Mouse (Mus musculus): ENCODE measurements at regions not wholly inside any gene's neighbourhood (a gene's known extent, or its start where the extent isn't known, plus 50 kb on each side); places are given as distances from the start of the nearest gene placed in this dataset.

- H3K36me3 ChIP-seq (ENCODE audit: control insufficient read depth, insufficient read depth, low read length): no peaks in the 10 kb centered on the region
- 42% methylated on average over 2 of the region's 2 CpGs for WGBS
- DNase-seq: no peak
- no peaks in the 10 kb centered on the region for H3K27me3 ChIP-seq (replicated peaks; ENCODE audit: control insufficient read depth, insufficient read depth, low read length)
- H3K4me3 ChIP-seq (ENCODE audit: insufficient read depth, low read depth, low read length): no peak overlapping the region
- no peak for TF ChIP-seq CTCF (conservative IDR thresholded peaks at IDR 0.05; ENCODE audit: insufficient read depth, insufficient read length, low read depth, low read length)
- TF ChIP-seq POLR2A (IDR thresholded peaks at IDR 0.05; ENCODE audit: low read depth, low read length): no peak
- no peak overlapping the region for H3K27ac ChIP-seq (ENCODE audit: insufficient read depth, low read depth, low read length)
- H3K4me1 ChIP-seq (ENCODE audit: control insufficient read depth, insufficient read depth, low read length): no peaks in the 10 kb centered on the region
Observed at GRCm38 (mm10) chr1:130309746-130310145, 113.1 kb downstream of the Cd55b start.

DNA sequence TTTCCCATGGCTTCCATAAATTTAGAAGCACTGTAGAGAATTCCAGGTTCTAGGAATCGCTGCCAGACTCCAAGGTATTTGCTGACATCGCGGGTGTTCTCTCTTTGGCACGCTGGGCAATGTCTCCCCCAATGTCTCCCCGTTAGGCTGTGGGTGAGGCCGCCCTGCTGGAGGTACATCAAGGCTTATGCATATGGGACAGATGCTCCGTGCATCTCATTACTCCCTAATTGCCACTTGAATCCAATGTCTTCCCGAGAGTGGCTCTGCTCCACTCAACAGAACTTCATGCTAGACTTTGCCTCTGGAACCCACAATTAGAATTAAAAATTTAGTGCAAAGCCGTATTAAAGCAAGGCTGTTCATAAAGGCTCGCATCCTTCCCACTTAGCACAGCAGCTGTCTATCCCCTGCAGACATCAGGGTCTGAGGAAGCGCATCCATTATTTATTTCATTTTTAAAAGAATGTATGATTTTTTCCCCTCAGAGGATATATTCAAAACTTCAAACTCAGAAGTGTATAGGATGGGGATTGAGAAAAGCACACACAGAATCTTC is 120.9 kb downstream of the Cd55b start:
- 68% methylated on average over 11 of the region's 11 CpGs for WGBS

DNA sequence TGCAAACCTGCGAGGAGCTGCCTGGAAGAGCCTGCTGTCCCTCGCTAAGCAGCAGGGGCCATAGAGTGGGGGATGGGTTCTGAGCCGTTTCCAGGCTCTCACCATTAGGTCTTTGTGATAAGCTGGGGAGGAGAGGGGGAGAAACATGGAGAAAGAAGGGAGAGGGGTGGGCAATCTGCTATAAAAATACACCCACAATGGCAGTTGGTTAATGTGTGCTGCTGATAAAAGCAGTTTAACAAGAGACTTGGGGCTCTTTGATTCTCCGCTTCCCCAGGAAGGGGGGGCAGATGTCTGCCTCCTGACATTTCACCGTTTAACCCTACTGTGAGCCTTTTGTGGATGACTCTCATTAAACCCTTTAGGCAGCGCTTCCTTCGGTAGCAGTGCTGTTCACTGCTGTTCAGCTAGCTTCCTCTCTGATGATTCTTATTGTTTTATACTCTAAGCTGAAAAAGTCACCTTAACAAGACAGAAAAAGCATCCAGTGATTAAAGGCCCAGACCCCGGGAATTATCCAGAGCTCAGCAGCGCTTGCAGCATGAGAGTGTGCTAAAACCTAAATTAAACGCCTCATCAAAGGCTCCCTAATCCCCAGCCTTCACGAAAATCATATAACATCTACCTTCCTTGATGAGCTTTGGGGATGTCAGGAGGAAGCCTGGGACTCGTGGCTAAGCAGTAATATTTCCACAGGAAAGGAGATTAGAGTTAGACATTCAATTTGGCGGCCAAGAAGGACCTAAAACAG is 122.6 kb downstream of the Cd55b start:
- Histone ChIP-seq H3K36me3 (ENCODE audit: control insufficient read depth, insufficient read depth, low read length) (no peaks in the 10 kb centered on the region), H3K4me3 (ENCODE audit: insufficient read depth, low read depth, low read length) (no peak overlapping the region), H3K27ac (ENCODE audit: insufficient read depth, low read depth, low read length) (no peak overlapping the region), H3K4me1 (ENCODE audit: control insufficient read depth, insufficient read depth, low read length) (no peaks in the 10 kb centered on the region), H3K27me3 (replicated peaks; ENCODE audit: control insufficient read depth, insufficient read depth, low read length) (no peaks in the 10 kb centered on the region)
- TF ChIP-seq POLR2A (IDR thresholded peaks at IDR 0.05; ENCODE audit: low read depth, low read length) (no peak), CTCF (conservative IDR thresholded peaks at IDR 0.05; ENCODE audit: insufficient read depth, insufficient read length, low read depth, low read length) (no peak)
- WGBS: 15% methylated on average over 13 of the region's 13 CpGs
- DNase-seq: no peak

More for the DNA sequence above, 120.9 kb downstream of the Cd55b start:
- Histone ChIP-seq H3K4me3 (ENCODE audit: insufficient read depth, low read depth, low read length) (no peak overlapping the region), H3K4me1 (ENCODE audit: control insufficient read depth, insufficient read depth, low read length) (no peaks in the 10 kb centered on the region), H3K36me3 (ENCODE audit: control insufficient read depth, insufficient read depth, low read length) (no peaks in the 10 kb centered on the region), H3K27ac (ENCODE audit: insufficient read depth, low read depth, low read length) (no peak overlapping the region), H3K27me3 (replicated peaks; ENCODE audit: control insufficient read depth, insufficient read depth, low read length) (no peaks in the 10 kb centered on the region)
- DNase-seq: no peak
- TF ChIP-seq POLR2A (IDR thresholded peaks at IDR 0.05; ENCODE audit: low read depth, low read length) (no peak), CTCF (conservative IDR thresholded peaks at IDR 0.05; ENCODE audit: insufficient read depth, insufficient read length, low read depth, low read length) (no peak)

- Histone ChIP-seq H3K4me3 (ENCODE audit: insufficient read depth, low read depth, low read length) (no peak overlapping the region), H3K27ac (ENCODE audit: insufficient read depth, low read depth, low read length) (no peak overlapping the region), H3K36me3 (ENCODE audit: control insufficient read depth, insufficient read depth, low read length) (no peaks in the 10 kb centered on the region), H3K27me3 (replicated peaks; ENCODE audit: control insufficient read depth, insufficient read depth, low read length) (no peaks in the 10 kb centered on the region), H3K4me1 (ENCODE audit: control insufficient read depth, insufficient read depth, low read length) (no peaks in the 10 kb centered on the region)
- WGBS: 29% methylated on average over 4 of the region's 4 CpGs
- no peak for DNase-seq
- no peak for TF ChIP-seq CTCF (conservative IDR thresholded peaks at IDR 0.05; ENCODE audit: insufficient read depth, insufficient read length, low read depth, low read length)
- TF ChIP-seq POLR2A (IDR thresholded peaks at IDR 0.05; ENCODE audit: low read depth, low read length): no peak
Observed at GRCm38 (mm10) chr1:130299641-130300040, 123.2 kb downstream of the Cd55b start.

DNA sequence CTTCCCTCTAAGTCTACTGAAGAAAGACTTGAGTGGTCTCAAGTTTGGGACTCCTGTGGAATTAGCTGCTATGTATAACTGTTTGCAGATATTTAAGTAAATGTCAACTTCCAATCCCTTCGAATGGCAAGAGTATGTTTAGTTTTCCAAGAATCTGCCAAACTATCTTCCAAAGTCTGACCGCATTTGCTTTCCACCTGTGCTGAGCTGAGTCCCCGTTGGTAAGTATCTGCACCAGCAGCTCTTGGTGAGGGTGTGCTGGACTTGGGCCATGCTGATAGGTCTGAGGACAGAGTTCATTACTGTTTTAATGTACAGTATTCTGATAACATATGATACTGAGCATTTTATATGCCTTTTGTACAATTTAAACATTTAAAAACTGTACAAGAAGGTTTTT is 123.7 kb downstream of the Cd55b start:
- Histone ChIP-seq H3K4me3 (ENCODE audit: insufficient read depth, low read depth, low read length) (no peak overlapping the region), H3K27ac (ENCODE audit: insufficient read depth, low read depth, low read length) (no peak overlapping the region), H3K27me3 (replicated peaks; ENCODE audit: control insufficient read depth, insufficient read depth, low read length) (no peaks in the 10 kb centered on the region), H3K36me3 (ENCODE audit: control insufficient read depth, insufficient read depth, low read length) (no peaks in the 10 kb centered on the region), H3K4me1 (ENCODE audit: control insufficient read depth, insufficient read depth, low read length) (no peaks in the 10 kb centered on the region)
- 74% methylated on average over 3 of the region's 3 CpGs for WGBS
- TF ChIP-seq CTCF (conservative IDR thresholded peaks at IDR 0.05; ENCODE audit: insufficient read depth, insufficient read length, low read depth, low read length) (no peak), POLR2A (IDR thresholded peaks at IDR 0.05; ENCODE audit: low read depth, low read length) (no peak)
- DNase-seq: no peak

DNA sequence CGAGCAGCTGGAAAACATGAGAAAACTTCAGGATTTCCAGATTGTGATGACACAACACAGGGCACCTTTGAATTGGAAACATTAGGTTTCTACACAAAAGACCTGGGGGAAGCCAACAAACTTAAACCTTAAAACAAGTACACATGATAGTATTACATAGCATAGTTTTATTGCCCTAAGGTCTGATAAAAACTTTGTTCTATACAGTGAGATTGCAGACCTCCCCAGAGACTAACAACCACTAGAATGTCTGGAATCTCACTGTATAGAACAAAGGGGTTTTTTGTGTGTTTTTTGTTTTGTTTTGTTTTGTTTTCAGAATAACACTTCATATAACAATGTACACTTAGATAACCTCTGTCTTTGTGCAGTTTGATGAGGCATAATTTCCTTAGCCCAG is 124.2 kb downstream of the Cd55b start:
- H3K4me3 ChIP-seq (ENCODE audit: insufficient read depth, low read depth, low read length): no peak overlapping the region
- no peak for TF ChIP-seq CTCF (conservative IDR thresholded peaks at IDR 0.05; ENCODE audit: insufficient read depth, insufficient read length, low read depth, low read length)
- no peak for TF ChIP-seq POLR2A (IDR thresholded peaks at IDR 0.05; ENCODE audit: low read depth, low read length)
- no peak for DNase-seq
- no peak overlapping the region for H3K27ac ChIP-seq (ENCODE audit: insufficient read depth, low read depth, low read length)
- no peaks in the 10 kb centered on the region for H3K4me1 ChIP-seq (ENCODE audit: control insufficient read depth, insufficient read depth, low read length)
- 93% methylated on average over 1 of the region's 1 CpGs for WGBS
- H3K27me3 ChIP-seq (replicated peaks; ENCODE audit: control insufficient read depth, insufficient read depth, low read length): no peaks in the 10 kb centered on the region
- H3K36me3 ChIP-seq (ENCODE audit: control insufficient read depth, insufficient read depth, low read length): no peaks in the 10 kb centered on the region

GRCm38 (mm10) chr1:130297471-130297870 is 125.3 kb downstream of the Cd55b start:
- no peaks in the 10 kb centered on the region for H3K4me1 ChIP-seq (ENCODE audit: control insufficient read depth, insufficient read depth, low read length)
- WGBS: 66% methylated on average over 2 of the region's 2 CpGs
- no peaks in the 10 kb centered on the region for H3K36me3 ChIP-seq (ENCODE audit: control insufficient read depth, insufficient read depth, low read length)
- no peaks in the 10 kb centered on the region for H3K27me3 ChIP-seq (replicated peaks; ENCODE audit: control insufficient read depth, insufficient read depth, low read length)
- no peak overlapping the region for H3K27ac ChIP-seq (ENCODE audit: insufficient read depth, low read depth, low read length)
- no peak for DNase-seq
- H3K4me3 ChIP-seq (ENCODE audit: insufficient read depth, low read depth, low read length): no peak overlapping the region
- no peak for TF ChIP-seq CTCF (conservative IDR thresholded peaks at IDR 0.05; ENCODE audit: insufficient read depth, insufficient read length, low read depth, low read length)
- TF ChIP-seq POLR2A (IDR thresholded peaks at IDR 0.05; ENCODE audit: low read depth, low read length): no peak

Data from kidney, adult 2 months (tissue).